Mouse (Mus musculus): Measurements from ENCODE around the gene Thsd4. TPM values are rescaled to one million over a fixed set of nuclear protein-coding genes. Genes with fewer than 3 reads are reported as not detected.
A peak's percentile ranks its signal among the peaks of the same experiment; 100 is the strongest.

Thsd4 gene
- polyA plus RNA-seq, 1 experiment, result 2.1 TPM

- DNase-seq (ENCODE audit: low read depth, low spot score), result no peak
- 84% methylated on average over 4 of the region's 4 CpGs for WGBS
Observed at GRCm38 (mm10) chr9:60065184-60065583, 456.7 kb downstream of the Thsd4 start.

GRCm38 (mm10) chr9:60063191-60063720 lies 458.6 kb downstream of the Thsd4 start:
- no peak for DNase-seq (ENCODE audit: low read depth, low spot score)
- WGBS, result 59% methylated on average over 4 of the region's 4 CpGs

GRCm38 (mm10) chr9:60056131-60056530 lies 465.7 kb downstream of the Thsd4 start:
- 80% methylated on average over 5 of the region's 5 CpGs for WGBS

GRCm38 (mm10) chr9:60054951-60055350 lies 466.9 kb downstream of the Thsd4 start:
- DNase-seq (ENCODE audit: low read depth, low spot score), result no peak
- WGBS, result 60% methylated on average over 5 of the region's 5 CpGs

More at GRCm38 (mm10) chr9:60056131-60056530, 465.7 kb downstream of the Thsd4 start:
- DNase-seq (ENCODE audit: low read depth, low spot score), result no peak

- WGBS, result 93% methylated on average over 5 of the region's 5 CpGs
- no peak for DNase-seq (ENCODE audit: low read depth, low spot score)
Observed at GRCm38 (mm10) chr9:60053117-60053516, 468.7 kb downstream of the Thsd4 start.

GRCm38 (mm10) chr9:60052415-60052814 lies 469.4 kb downstream of the Thsd4 start:
- WGBS, result 78% methylated on average over 4 of the region's 4 CpGs
- DNase-seq (ENCODE audit: low read depth, low spot score), result no peak

- 88% methylated on average over 1 of the region's 1 CpGs for WGBS
- DNase-seq (ENCODE audit: low read depth, low spot score), result no peak
Observed at GRCm38 (mm10) chr9:60043175-60043574, 478.7 kb downstream of the Thsd4 start.

GRCm38 (mm10) chr9:60034883-60035282 lies 487.0 kb downstream of the Thsd4 start:
- 92% methylated on average over 4 of the region's 4 CpGs for WGBS
- DNase-seq (ENCODE audit: low read depth, low spot score), result no peak

- no peak for DNase-seq (ENCODE audit: low read depth, low spot score)
- 88% methylated on average over 4 of the region's 4 CpGs for WGBS
Observed at GRCm38 (mm10) chr9:60027234-60027633, 494.6 kb downstream of the Thsd4 start.

GRCm38 (mm10) chr9:60026795-60027194 lies 495.1 kb downstream of the Thsd4 start:
- WGBS, result 74% methylated on average over 2 of the region's 2 CpGs
- no peak for DNase-seq (ENCODE audit: low read depth, low spot score)

GRCm38 (mm10) chr9:60025919-60026318 lies 495.9 kb downstream of the Thsd4 start:
- 95% methylated on average over 6 of the region's 6 CpGs for WGBS
- no peak for DNase-seq (ENCODE audit: low read depth, low spot score)

- DNase-seq (ENCODE audit: low read depth, low spot score), result no peak
- WGBS, result 43% methylated on average over 5 of the region's 5 CpGs
Observed at GRCm38 (mm10) chr9:60024971-60025370, 496.9 kb downstream of the Thsd4 start.

GRCm38 (mm10) chr9:60024545-60024944 lies 497.3 kb downstream of the Thsd4 start:
- WGBS, result 29% methylated on average over 5 of the region's 5 CpGs
- no peak for DNase-seq (ENCODE audit: low read depth, low spot score)

- WGBS, result 79% methylated on average over 3 of the region's 3 CpGs
- no peak for DNase-seq (ENCODE audit: low read depth, low spot score)
Observed at GRCm38 (mm10) chr9:60022331-60022730, 499.5 kb downstream of the Thsd4 start.

GRCm38 (mm10) chr9:60020444-60020843 lies 501.4 kb downstream of the Thsd4 start:
- WGBS, result 91% methylated on average over 1 of the region's 1 CpGs
- no peak for DNase-seq (ENCODE audit: low read depth, low spot score)

GRCm38 (mm10) chr9:60010285-60010684 lies 511.6 kb downstream of the Thsd4 start:
- WGBS, result 75% methylated on average over 1 of the region's 1 CpGs
- DNase-seq (ENCODE audit: low read depth, low spot score), result no peak

GRCm38 (mm10) chr9:60008936-60009335 lies 512.9 kb downstream of the Thsd4 start:
- 50% methylated on average over 7 of the region's 7 CpGs for WGBS

GRCm38 (mm10) chr9:60002323-60002722 lies 519.5 kb downstream of the Thsd4 start:
- 27% methylated on average over 8 of the region's 8 CpGs for WGBS
- peak; percentile 7 for DNase-seq (ENCODE audit: low read depth, low spot score)

More at GRCm38 (mm10) chr9:60008936-60009335, 512.9 kb downstream of the Thsd4 start:
- DNase-seq (ENCODE audit: low read depth, low spot score), result no peak

GRCm38 (mm10) chr9:60001444-60001843 lies 520.4 kb downstream of the Thsd4 start:
- 87% methylated on average over 3 of the region's 3 CpGs for WGBS
- no peak for DNase-seq (ENCODE audit: low read depth, low spot score)

GRCm38 (mm10) chr9:59997725-59998124 lies 524.1 kb downstream of the Thsd4 start:
- 91% methylated on average over 4 of the region's 4 CpGs for WGBS
- DNase-seq (ENCODE audit: low read depth, low spot score), result no peak

- DNase-seq (ENCODE audit: low read depth, low spot score), result no peak
- WGBS, result 83% methylated on average over 5 of the region's 5 CpGs
Observed at GRCm38 (mm10) chr9:59991407-59991806, 530.4 kb downstream of the Thsd4 start.

- 0% methylated on average over 1 of the region's 1 CpGs for WGBS
- peak; percentile 57 for DNase-seq (ENCODE audit: low read depth, low spot score)
Observed at GRCm38 (mm10) chr9:59989864-59990263, 532.0 kb downstream of the Thsd4 start.
